Mouse (Mus musculus): ENCODE results near the gene Tmem198.

GRCm38 (mm10) chr1:75442171-75442570, 37.2 kb upstream of the Tmem198 start:
- TF ChIP-seq CTCF (IDR thresholded peaks at IDR 0.05; ENCODE audit: low read depth) (no peak), EP300 (IDR thresholded peaks at IDR 0.05; ENCODE audit: low read depth) (no peak)
